Mouse (Mus musculus): ENCODE results near the gene Spa17.

Gene Spa17

GRCm38 (mm10) chr9:37563805-37564204, 49.7 kb downstream of the Spa17 start:
- DNase-seq (ENCODE audit: low read depth, low spot score): no peak

DNA sequence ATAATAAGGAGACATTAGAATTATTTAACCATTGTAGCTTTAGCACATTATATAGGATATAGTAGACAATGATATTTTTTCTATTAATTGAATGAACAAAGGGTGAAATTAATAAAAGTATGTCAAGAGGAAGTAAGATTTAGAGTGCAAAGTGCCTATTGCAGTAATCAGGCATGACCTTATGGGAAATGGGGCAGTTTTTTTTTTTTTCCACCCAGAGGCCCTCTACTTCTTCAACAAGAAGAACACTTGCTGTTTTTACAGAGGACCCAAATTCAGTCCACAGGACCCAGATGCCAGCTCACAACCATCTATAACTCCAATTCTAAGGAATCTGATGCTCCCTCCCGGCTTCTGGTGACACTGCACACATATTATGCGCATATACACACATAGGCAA, 52.9 kb downstream of the Spa17 start:
- DNase-seq (ENCODE audit: low read depth, low spot score): no peak

DNA sequence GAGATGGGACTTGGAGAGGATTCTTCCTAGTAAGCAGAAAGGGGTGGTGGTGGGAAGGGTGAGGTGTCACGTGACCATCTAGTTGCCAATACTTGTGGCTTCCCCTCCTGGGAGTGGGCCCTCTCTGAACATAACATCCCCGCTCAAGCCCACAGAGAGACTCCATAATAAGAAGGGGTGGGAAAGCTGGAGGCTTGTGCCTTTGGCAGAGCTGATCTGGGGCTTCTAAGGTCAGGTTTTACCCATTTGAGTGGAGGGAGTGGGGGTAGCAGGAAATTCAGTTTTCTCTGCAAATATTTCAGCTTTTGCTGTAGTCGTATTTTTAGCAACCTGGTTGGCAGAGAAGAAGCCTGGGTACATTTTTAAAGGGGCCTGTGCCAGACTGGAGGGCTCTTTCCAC, 57.2 kb downstream of the Spa17 start:
- no peak for DNase-seq (ENCODE audit: low read depth, low spot score)

GRCm38 (mm10) chr9:37554838-37555748, 58.4 kb downstream of the Spa17 start, which contains the start of gene Siae:
Siae (plus strand) TSS chr9:37555698.
- DNase-seq (ENCODE audit: low read depth, low spot score): no peak

DNA sequence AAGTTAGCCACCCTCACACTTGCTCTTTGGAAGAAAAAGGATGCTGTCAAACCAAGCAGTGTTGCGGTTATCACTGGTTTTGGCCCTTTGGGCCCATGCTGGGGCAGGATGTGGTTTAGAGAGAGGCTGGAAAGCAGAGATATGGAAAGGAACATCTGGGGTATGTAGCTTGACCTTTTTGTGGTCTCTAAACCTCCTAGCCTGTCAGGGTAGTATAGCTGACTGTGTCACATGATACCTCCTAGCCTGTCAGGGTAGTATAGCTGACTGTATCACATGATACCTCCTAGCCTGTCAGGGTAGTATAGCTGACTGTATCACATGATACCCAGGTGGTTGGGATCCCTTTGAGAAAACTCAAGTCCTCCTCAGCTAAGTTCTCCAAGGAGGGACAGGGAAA, 59.2 kb downstream of the Spa17 start:
- no peak for DNase-seq (ENCODE audit: low read depth, low spot score)
